Mouse (Mus musculus): ENCODE measurements around the gene Enho.
A peak's percentile ranks its signal among the peaks of the same experiment; 100 is the strongest.

The Enho gene

GRCm38 (mm10) chr4:41663614-41664013 is 23.5 kb upstream of the Enho start:
- no peak for DNase-seq (ENCODE audit: low spot score)

- DNase-seq (ENCODE audit: low spot score) = no peak
These were observed 22.6 kb upstream of the Enho start for GRCm38 (mm10) chr4:41662723-41663122.

- no peak for DNase-seq (ENCODE audit: low spot score)
These were observed 20.8 kb upstream of the Enho start for GRCm38 (mm10) chr4:41660851-41661430.

DNA sequence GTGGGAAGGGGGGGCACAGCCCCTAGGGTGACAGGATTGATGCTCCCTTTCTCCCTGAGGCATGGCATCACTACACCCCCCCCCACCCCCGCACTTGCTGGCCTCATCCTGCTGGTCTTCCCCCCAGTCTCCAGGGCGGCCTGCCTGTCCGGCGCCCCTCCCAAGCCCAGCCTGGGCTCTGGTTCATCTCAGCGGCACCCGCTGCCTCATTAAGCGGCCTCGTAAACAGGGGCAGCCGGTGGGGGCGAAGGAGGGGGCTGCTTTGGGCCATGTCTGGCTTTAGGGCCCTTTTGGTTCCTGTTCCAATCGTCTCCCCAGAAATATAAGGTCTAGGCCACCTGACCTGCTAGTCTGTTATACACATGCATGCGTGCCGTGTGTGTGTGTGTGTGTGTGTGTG is 19.4 kb upstream of the Enho start:
- no peak for DNase-seq (ENCODE audit: low spot score)

DNA sequence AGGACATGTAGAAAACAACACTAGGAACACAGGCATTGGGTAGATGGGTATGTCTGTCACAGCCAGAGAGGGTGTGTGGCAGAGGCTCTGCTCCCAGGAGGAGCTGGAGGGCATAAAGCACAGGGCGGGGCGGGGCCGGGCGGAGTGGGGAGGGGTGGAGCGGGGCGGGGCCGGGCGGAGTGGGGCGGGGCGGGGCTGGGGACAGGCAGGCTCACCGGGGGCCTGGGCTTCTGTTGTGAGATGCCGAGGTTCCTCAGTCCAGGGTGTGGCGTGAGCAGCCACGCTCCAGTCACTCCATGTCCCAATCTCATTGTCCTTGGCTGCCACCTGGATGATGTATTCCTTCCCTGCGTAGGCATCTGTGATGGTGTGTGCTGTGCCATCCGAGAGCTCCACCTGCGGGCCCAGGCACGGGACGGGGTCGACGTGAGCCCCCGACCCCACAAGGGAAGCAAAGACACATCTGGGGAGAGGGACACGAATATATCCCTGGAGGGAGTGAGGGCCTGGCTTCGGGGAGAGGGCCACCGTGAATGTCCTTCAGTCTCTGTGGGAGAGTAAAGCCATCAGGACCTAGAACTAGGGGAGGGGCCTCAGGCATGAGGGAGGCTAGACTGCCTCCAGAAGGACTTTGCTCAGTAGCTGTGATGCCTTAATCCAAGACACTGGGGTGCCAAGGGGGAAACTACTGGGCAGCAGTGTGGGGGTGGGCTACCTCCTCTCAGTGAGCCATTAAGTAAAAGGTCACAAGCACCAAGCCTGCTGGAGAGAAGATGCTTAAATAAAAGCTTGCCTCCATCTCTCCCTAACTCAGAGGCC is 18.7 kb upstream of the Enho start:
- no peak for DNase-seq (ENCODE audit: low spot score)

- no peak for DNase-seq (ENCODE audit: low spot score)
These were observed 15.4 kb upstream of the Enho start for GRCm38 (mm10) chr4:41655525-41655924.

GRCm38 (mm10) chr4:41654217-41654616 is 14.1 kb upstream of the Enho start:
- DNase-seq (ENCODE audit: low spot score) = peak; percentile 30

GRCm38 (mm10) chr4:41653730-41654129 is 13.6 kb upstream of the Enho start:
- no peak for DNase-seq (ENCODE audit: low spot score)

DNA sequence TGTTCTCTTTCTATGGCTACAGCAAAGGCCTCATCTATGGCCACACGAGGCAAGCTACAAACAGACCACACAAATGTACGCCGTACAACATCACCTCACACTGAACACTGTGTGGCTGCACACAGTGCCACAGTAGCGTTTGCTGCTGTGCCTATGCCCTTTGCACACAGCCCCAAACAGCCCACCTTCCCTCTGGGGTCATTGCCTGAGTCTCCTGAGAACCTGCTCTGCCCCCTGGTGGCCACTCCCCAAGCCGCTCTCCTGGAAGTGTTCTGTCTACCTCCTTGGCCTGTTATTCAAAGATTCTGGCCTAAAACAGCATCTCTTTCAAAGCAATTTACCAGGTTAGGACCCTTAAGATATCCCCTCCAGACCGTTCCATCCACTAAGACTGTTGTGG is 13.2 kb upstream of the Enho start:
- peak; percentile 58 for DNase-seq (ENCODE audit: low spot score)

DNA sequence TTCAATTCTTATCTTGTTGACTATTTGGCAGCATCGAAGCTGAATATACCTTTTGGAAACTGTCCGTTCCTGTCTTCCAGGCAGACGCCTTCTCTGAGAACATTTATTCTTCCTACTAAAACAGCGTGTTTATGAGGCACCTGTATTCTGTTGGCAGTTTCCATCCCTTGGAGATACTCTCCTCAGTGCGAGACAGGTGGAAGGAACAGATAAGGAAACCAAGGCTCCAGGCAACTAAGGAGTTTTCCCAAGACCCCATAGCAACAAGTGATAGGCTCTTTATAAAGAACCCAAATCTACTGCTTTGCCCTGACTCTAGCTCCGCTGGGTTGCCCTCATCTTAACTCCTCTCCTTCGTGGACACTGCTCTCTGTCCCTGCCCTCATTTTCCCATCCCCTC is 8.5 kb upstream of the Enho start:
- no peak for DNase-seq (ENCODE audit: low spot score)

DNA sequence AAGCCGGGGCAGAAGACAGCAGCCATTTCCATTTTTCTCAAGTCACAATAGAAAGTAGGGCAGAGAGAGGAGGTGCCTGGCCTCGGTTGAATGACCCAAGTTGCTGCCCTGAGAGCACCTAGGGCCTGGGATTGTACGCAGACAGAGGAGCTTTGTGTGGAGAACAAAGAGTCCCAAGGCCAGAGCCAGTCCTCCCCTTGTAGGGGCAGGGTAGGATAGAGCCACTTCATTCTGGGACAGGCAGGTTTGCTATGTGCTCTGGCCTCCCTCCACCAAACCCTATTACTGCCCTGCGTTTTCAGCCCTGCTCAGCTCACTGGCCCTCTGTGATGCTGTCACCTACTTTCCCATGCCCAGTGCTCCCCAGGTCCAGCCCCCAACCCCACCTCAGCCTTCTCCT is 8.0 kb upstream of the Enho start:
- no peak for DNase-seq (ENCODE audit: low spot score)

GRCm38 (mm10) chr4:41645488-41645887 is 5.4 kb upstream of the Enho start:
- peak; percentile 49 for DNase-seq (ENCODE audit: low spot score)

GRCm38 (mm10) chr4:41641199-41641822 is 1.2 kb upstream of the Enho start:
- no peak for DNase-seq (ENCODE audit: low spot score)

- no peak for DNase-seq (ENCODE audit: low spot score)
These were observed 796 bp downstream of the Enho start for GRCm38 (mm10) chr4:41639214-41639841.

DNA sequence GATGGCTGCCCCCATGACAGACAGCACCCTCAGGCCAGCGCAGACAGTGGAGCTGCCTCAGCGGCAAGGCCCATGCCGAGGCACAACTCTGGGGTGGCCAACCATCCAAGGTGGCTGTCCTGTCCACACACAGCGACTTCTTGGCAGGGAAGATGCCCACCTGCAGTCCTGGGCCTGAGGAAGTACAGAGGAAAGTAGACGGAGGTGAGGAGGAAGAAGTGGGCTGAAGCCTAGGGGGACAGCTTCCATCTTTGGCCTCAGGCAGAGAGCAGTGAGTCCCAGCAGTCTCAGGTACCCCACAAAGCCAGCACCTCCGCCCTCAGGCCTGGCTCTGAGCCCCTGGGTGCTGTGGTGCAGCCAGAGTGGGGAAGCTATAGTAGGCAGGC is 1.3 kb downstream of the Enho start:
- DNase-seq (ENCODE audit: low spot score) = no peak

GRCm38 (mm10) chr4:41638186-41638731 is 1.9 kb downstream of the Enho start:
- DNase-seq (ENCODE audit: low spot score) = no peak

GRCm38 (mm10) chr4:41636882-41637635 is 3.1 kb downstream of the Enho start:
- no peak for DNase-seq (ENCODE audit: low spot score)

- DNase-seq (ENCODE audit: low spot score) = no peak
These were observed 3.8 kb downstream of the Enho start for GRCm38 (mm10) chr4:41636366-41636765.

DNA sequence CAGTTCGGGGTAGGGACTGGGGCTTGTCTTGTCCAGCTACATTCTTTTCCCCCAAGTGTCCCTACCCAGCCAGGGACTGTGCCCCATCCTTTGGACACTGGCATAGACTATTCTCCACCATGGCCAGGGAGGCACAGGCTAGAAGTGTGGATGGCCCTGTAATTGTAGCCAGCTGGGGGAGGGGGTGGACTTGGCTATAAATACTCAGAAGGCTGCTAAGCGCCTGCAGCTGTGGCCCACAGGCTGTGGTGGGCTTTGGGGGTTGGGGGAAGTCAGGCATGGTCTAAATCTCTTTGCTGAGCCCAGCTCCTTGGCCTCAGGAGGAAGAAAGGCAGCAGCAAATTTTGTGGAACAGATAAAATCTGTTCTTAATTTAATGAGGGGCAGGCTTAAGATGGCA is 4.2 kb downstream of the Enho start:
- no peak for DNase-seq (ENCODE audit: low spot score)

- no peak for DNase-seq (ENCODE audit: low spot score)
These were observed 4.9 kb downstream of the Enho start for GRCm38 (mm10) chr4:41635224-41635623.

DNA sequence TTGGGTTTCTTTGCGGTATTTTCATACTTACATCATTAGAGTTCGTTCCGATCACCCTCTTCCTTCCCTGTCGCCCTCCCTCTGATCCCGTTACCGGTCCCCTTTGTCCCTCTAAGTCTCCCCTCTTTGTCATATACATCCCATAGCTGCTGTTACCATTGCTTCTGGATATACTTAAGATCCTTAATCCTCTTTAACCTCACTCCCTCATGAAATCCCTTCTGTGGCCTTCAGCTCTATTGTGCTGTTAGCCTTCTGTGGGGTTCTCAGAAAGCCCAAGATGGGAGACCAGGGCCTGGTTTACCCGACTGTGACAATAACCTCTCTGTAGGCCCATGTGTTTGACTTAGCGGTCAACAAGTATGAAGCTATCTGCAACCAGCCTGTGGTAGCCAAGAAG is 5.5 kb downstream of the Enho start:
- no peak for DNase-seq (ENCODE audit: low spot score)

- DNase-seq (ENCODE audit: low spot score) = no peak
These were observed 7.1 kb downstream of the Enho start for GRCm38 (mm10) chr4:41633001-41633400.

Data from adipocyte (in vitro differentiated cells).